Mouse (Mus musculus): Measurements from ENCODE around the gene Gng12. TPM values are rescaled to one million over a fixed set of nuclear protein-coding genes. Genes with fewer than 3 reads are reported as not detected.

The Gng12 gene
- polyA plus RNA-seq, 1 experiment from 2014 or later: 52.7 TPM

DNA sequence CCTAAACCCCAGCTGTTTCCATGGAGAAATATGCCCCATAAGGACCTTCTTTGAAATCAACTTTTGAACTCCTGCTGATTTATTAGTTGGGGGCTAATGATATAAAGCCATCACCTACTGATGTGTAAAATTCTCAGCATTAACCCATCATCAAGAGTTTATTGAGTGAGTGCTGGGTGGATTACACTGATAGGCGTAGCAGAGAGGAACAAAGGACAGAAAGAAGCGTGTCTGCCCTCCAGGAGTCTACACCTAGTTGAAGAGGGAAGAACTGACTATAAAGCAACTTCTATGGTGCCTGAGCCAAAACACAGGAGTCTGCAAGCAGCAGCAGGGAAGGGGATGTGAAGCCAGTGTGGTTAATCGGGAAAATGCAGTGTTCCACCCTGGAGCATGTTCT is 73.2 kb downstream of the Gng12 start:
- H3K9me3 ChIP-seq (ENCODE audit: control insufficient read depth, low read length): no peaks in the 10 kb centered on the region
- H3K36me3 ChIP-seq (ENCODE audit: control insufficient read depth, insufficient read depth, low read length): no peaks in the 10 kb centered on the region
- H3K4me1 ChIP-seq (replicated peaks; ENCODE audit: control insufficient read depth, insufficient read depth, low read length): no peaks in the 10 kb centered on the region
- H3K27ac ChIP-seq (ENCODE audit: low read depth, low read length): no peak overlapping the region
- DNase-seq (ENCODE audit: low spot score): no peak
- ATAC-seq (ENCODE audit: low FRiP score): peak; percentile 56
- H3K4me2 ChIP-seq (replicated peaks; ENCODE audit: low read depth, low read length): no peak overlapping the region
- H3K4me3 ChIP-seq (ENCODE audit: low read depth, low read length): no peak overlapping the region
- WGBS: 45% methylated on average over 3 of the region's 3 CpGs
- no peak overlapping the region for H3K9ac ChIP-seq (ENCODE audit: low read depth, low read length)
- H3K27me3 ChIP-seq (ENCODE audit: control insufficient read depth, insufficient read depth, low read length): no peaks in the 10 kb centered on the region

GRCm38 (mm10) chr6:66972300-66972699 is 76.1 kb downstream of the Gng12 start:
- H3K9me3 ChIP-seq (ENCODE audit: control insufficient read depth, low read length): no peaks in the 10 kb centered on the region
- no peak for DNase-seq (ENCODE audit: low spot score)
- H3K4me3 ChIP-seq (ENCODE audit: low read depth, low read length): no peak overlapping the region
- H3K4me2 ChIP-seq (replicated peaks; ENCODE audit: low read depth, low read length): no peak overlapping the region
- H3K27me3 ChIP-seq (ENCODE audit: control insufficient read depth, insufficient read depth, low read length): no peaks in the 10 kb centered on the region
- WGBS: 78% methylated on average over 8 of the region's 8 CpGs
- no peaks in the 10 kb centered on the region for H3K36me3 ChIP-seq (ENCODE audit: control insufficient read depth, insufficient read depth, low read length)
- H3K9ac ChIP-seq (ENCODE audit: low read depth, low read length): no peak overlapping the region
- no peak overlapping the region for H3K27ac ChIP-seq (ENCODE audit: low read depth, low read length)
- ATAC-seq (ENCODE audit: low FRiP score): no peak
- no peaks in the 10 kb centered on the region for H3K4me1 ChIP-seq (replicated peaks; ENCODE audit: control insufficient read depth, insufficient read depth, low read length)

GRCm38 (mm10) chr6:66973180-66973579 is 77.0 kb downstream of the Gng12 start:
- Histone ChIP-seq H3K27ac (ENCODE audit: low read depth, low read length) (no peak overlapping the region), H3K4me1 (replicated peaks; ENCODE audit: control insufficient read depth, insufficient read depth, low read length) (no peaks in the 10 kb centered on the region), H3K9ac (ENCODE audit: low read depth, low read length) (no peak overlapping the region), H3K36me3 (ENCODE audit: control insufficient read depth, insufficient read depth, low read length) (no peaks in the 10 kb centered on the region), H3K4me3 (ENCODE audit: low read depth, low read length) (no peak overlapping the region), H3K4me2 (replicated peaks; ENCODE audit: low read depth, low read length) (no peak overlapping the region), H3K9me3 (ENCODE audit: control insufficient read depth, low read length) (no peaks in the 10 kb centered on the region), H3K27me3 (ENCODE audit: control insufficient read depth, insufficient read depth, low read length) (no peaks in the 10 kb centered on the region)
- 29% methylated on average over 3 of the region's 3 CpGs for WGBS
- ATAC-seq (ENCODE audit: low FRiP score) (no peak), DNase-seq (ENCODE audit: low spot score) (no peak)

GRCm38 (mm10) chr6:66975522-66975921 is 79.3 kb downstream of the Gng12 start:
- no peaks in the 10 kb centered on the region for H3K4me1 ChIP-seq (replicated peaks; ENCODE audit: control insufficient read depth, insufficient read depth, low read length)
- no peaks in the 10 kb centered on the region for H3K9me3 ChIP-seq (ENCODE audit: control insufficient read depth, low read length)
- H3K27me3 ChIP-seq (ENCODE audit: control insufficient read depth, insufficient read depth, low read length): no peaks in the 10 kb centered on the region
- no peak overlapping the region for H3K9ac ChIP-seq (ENCODE audit: low read depth, low read length)
- no peak overlapping the region for H3K4me3 ChIP-seq (ENCODE audit: low read depth, low read length)
- ATAC-seq (ENCODE audit: low FRiP score) (no peak), DNase-seq (ENCODE audit: low spot score) (no peak)
- no peak overlapping the region for H3K4me2 ChIP-seq (replicated peaks; ENCODE audit: low read depth, low read length)
- 89% methylated on average over 4 of the region's 4 CpGs for WGBS
- H3K27ac ChIP-seq (ENCODE audit: low read depth, low read length): no peak overlapping the region
- H3K36me3 ChIP-seq (ENCODE audit: control insufficient read depth, insufficient read depth, low read length): no peaks in the 10 kb centered on the region

GRCm38 (mm10) chr6:66979197-66979596 is 83.0 kb downstream of the Gng12 start:
- WGBS: 100% methylated on average over 1 of the region's 1 CpGs
- H3K9me3 ChIP-seq (ENCODE audit: control insufficient read depth, low read length): no peaks in the 10 kb centered on the region

GRCm38 (mm10) chr6:66980040-66980439 is 83.8 kb downstream of the Gng12 start:
- WGBS: 84% methylated on average over 4 of the region's 4 CpGs

More at GRCm38 (mm10) chr6:66979197-66979596, 83.0 kb downstream of the Gng12 start:
- no peak overlapping the region for H3K27ac ChIP-seq (ENCODE audit: low read depth, low read length)
- no peak overlapping the region for H3K4me3 ChIP-seq (ENCODE audit: low read depth, low read length)
- ATAC-seq (ENCODE audit: low FRiP score): no peak
- no peak overlapping the region for H3K9ac ChIP-seq (ENCODE audit: low read depth, low read length)
- no peaks in the 10 kb centered on the region for H3K36me3 ChIP-seq (ENCODE audit: control insufficient read depth, insufficient read depth, low read length)
- no peaks in the 10 kb centered on the region for H3K27me3 ChIP-seq (ENCODE audit: control insufficient read depth, insufficient read depth, low read length)
- no peaks in the 10 kb centered on the region for H3K4me1 ChIP-seq (replicated peaks; ENCODE audit: control insufficient read depth, insufficient read depth, low read length)
- DNase-seq (ENCODE audit: low spot score): no peak
- H3K4me2 ChIP-seq (replicated peaks; ENCODE audit: low read depth, low read length): no peak overlapping the region

GRCm38 (mm10) chr6:66981366-66981765 is 85.2 kb downstream of the Gng12 start:
- no peak for DNase-seq (ENCODE audit: low spot score)
- Histone ChIP-seq H3K27me3 (ENCODE audit: control insufficient read depth, insufficient read depth, low read length) (no peaks in the 10 kb centered on the region), H3K9ac (ENCODE audit: low read depth, low read length) (no peak overlapping the region), H3K9me3 (ENCODE audit: control insufficient read depth, low read length) (no peaks in the 10 kb centered on the region), H3K4me1 (replicated peaks; ENCODE audit: control insufficient read depth, insufficient read depth, low read length) (no peaks in the 10 kb centered on the region), H3K4me2 (replicated peaks; ENCODE audit: low read depth, low read length) (no peak overlapping the region), H3K36me3 (ENCODE audit: control insufficient read depth, insufficient read depth, low read length) (no peaks in the 10 kb centered on the region), H3K4me3 (ENCODE audit: low read depth, low read length) (no peak overlapping the region), H3K27ac (ENCODE audit: low read depth, low read length) (no peak overlapping the region)
- 90% methylated on average over 3 of the region's 3 CpGs for WGBS
- ATAC-seq (ENCODE audit: low FRiP score): no peak

More at GRCm38 (mm10) chr6:66980040-66980439, 83.8 kb downstream of the Gng12 start:
- ATAC-seq (ENCODE audit: low FRiP score): no peak
- DNase-seq (ENCODE audit: low spot score): no peak
- Histone ChIP-seq H3K36me3 (ENCODE audit: control insufficient read depth, insufficient read depth, low read length) (no peaks in the 10 kb centered on the region), H3K27ac (ENCODE audit: low read depth, low read length) (no peak overlapping the region), H3K9ac (ENCODE audit: low read depth, low read length) (no peak overlapping the region), H3K4me2 (replicated peaks; ENCODE audit: low read depth, low read length) (no peak overlapping the region), H3K4me1 (replicated peaks; ENCODE audit: control insufficient read depth, insufficient read depth, low read length) (no peaks in the 10 kb centered on the region), H3K4me3 (ENCODE audit: low read depth, low read length) (no peak overlapping the region), H3K27me3 (ENCODE audit: control insufficient read depth, insufficient read depth, low read length) (no peaks in the 10 kb centered on the region), H3K9me3 (ENCODE audit: control insufficient read depth, low read length) (no peaks in the 10 kb centered on the region)

DNA sequence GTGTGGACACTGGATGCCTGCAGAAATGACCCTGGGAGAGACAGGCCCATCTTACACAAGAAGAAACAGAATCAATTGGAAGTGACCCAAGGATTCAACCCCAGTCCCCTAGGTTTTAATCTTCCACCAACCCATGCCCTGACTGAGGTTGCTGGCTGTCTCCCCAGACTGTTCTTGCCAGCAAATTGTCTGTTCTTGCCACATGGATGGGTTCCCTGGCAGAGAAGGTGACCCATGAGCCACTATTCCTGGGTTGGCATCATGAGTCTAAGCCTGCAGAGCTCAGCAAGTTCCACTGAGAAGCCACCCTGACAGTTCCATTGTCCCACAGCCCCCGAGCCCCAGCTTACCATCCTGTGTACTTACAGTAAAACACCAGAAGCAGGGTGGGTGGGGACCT is 85.7 kb downstream of the Gng12 start:
- Histone ChIP-seq H3K9me3 (ENCODE audit: control insufficient read depth, low read length) (no peaks in the 10 kb centered on the region), H3K36me3 (ENCODE audit: control insufficient read depth, insufficient read depth, low read length) (no peaks in the 10 kb centered on the region), H3K27me3 (ENCODE audit: control insufficient read depth, insufficient read depth, low read length) (no peaks in the 10 kb centered on the region), H3K27ac (ENCODE audit: low read depth, low read length) (no peak overlapping the region), H3K4me1 (replicated peaks; ENCODE audit: control insufficient read depth, insufficient read depth, low read length) (no peaks in the 10 kb centered on the region), H3K4me2 (replicated peaks; ENCODE audit: low read depth, low read length) (no peak overlapping the region), H3K4me3 (ENCODE audit: low read depth, low read length) (no peak overlapping the region), H3K9ac (ENCODE audit: low read depth, low read length) (no peak overlapping the region)
- 83% methylated on average over 1 of the region's 1 CpGs for whole genome bisulfite sequencing
- no peak for ATAC-seq (ENCODE audit: low FRiP score)
- DNase-seq (ENCODE audit: low spot score): no peak

GRCm38 (mm10) chr6:66984079-66984478 is 87.9 kb downstream of the Gng12 start:
- ATAC-seq (ENCODE audit: low FRiP score) (no peak), DNase-seq (ENCODE audit: low spot score) (no peak)
- Histone ChIP-seq H3K27ac (ENCODE audit: low read depth, low read length) (no peak overlapping the region), H3K4me2 (replicated peaks; ENCODE audit: low read depth, low read length) (no peak overlapping the region), H3K9me3 (ENCODE audit: control insufficient read depth, low read length) (no peaks in the 10 kb centered on the region), H3K36me3 (ENCODE audit: control insufficient read depth, insufficient read depth, low read length) (no peaks in the 10 kb centered on the region), H3K4me3 (ENCODE audit: low read depth, low read length) (no peak overlapping the region), H3K27me3 (ENCODE audit: control insufficient read depth, insufficient read depth, low read length) (no peaks in the 10 kb centered on the region), H3K9ac (ENCODE audit: low read depth, low read length) (no peak overlapping the region), H3K4me1 (replicated peaks; ENCODE audit: control insufficient read depth, insufficient read depth, low read length) (no peaks in the 10 kb centered on the region)
- WGBS: 91% methylated on average over 5 of the region's 5 CpGs

All from hindbrain, embryonic 11.5 days (tissue).